Mouse (Mus musculus) lung, embryonic 16.5 days (tissue): ENCODE data around the gene Il20. TPM values are rescaled to one million over a fixed set of nuclear protein-coding genes. Genes with fewer than 3 reads are reported as not detected.

ENCODE experiments used
- ATAC-seq: fragments of 200-750 bp; cut with Nextera tagmentation; 2 replicates; pipeline ENCODE4 v1.8.0; 2017; ENCODE audit warnings: low read depth, mild to moderate bottlenecking, moderate library complexity
- H3K27ac ChIP-seq: fragments of 300-500 bp; sonication (generic); 2 replicates; pipeline ENCODE4 v1.5.1; 2014; ENCODE audit warnings: mild to moderate bottlenecking, control low read depth, low read length
- H3K27me3 ChIP-seq: fragments of 300-500 bp; sonication (generic); 2 replicates; pipeline ENCODE4 v1.6.1; 2014; ENCODE audit warnings: low read depth, low read length, mixed read lengths; ENCODE audit not compliant: control insufficient read depth, insufficient read depth
- H3K36me3 ChIP-seq: fragments of 300-500 bp; sonication (generic); 2 replicates; pipeline ENCODE4 v1.6.1; 2014; ENCODE audit warnings: low read length; ENCODE audit not compliant: control insufficient read depth, insufficient read depth
- H3K4me1 ChIP-seq: fragments of 300-500 bp; sonication (generic); replicated peaks from 2 replicates; pipeline ENCODE4 v1.6.1; 2014; ENCODE audit warnings: low read length, mixed read lengths; ENCODE audit not compliant: control insufficient read depth, insufficient read depth
- H3K4me2 ChIP-seq: fragments of 300-500 bp; sonication (generic); 2 replicates; pipeline ENCODE4 v1.6.1; 2014; ENCODE audit warnings: low read depth, low read length, control low read depth
- H3K4me3 ChIP-seq: fragments of 300-500 bp; sonication (generic); 2 replicates; pipeline ENCODE4 v1.5.1; 2014; ENCODE audit warnings: mild to moderate bottlenecking, low read length, control low read depth
- H3K9ac ChIP-seq: fragments of 300-500 bp; sonication (generic); 2 replicates; pipeline ENCODE4 v1.6.1; 2014; ENCODE audit warnings: low read length, control low read depth
- H3K9me3 ChIP-seq: fragments of 300-500 bp; sonication (generic); 2 replicates; pipeline ENCODE4 v1.6.1; 2016; ENCODE audit warnings: low read length; ENCODE audit not compliant: control insufficient read depth
- WGBS: fragments of 180-500 bp; shearing (Covaris S2); extraction: QIAGEN DNeasy Blood & Tissue Kit; methylation state at CpG from one replicate; pipeline ENCODE4 v1.1.7; 2014; 5-methylcytosine and 5-hydroxymethylcytosine counted together
- polyA plus RNA-seq: library from polyadenylated mRNA; unstranded; fragments of >200 nt; fragmentation: Nextera tagmentation; extraction: Ambion mirVana; gene quantifications from 2 replicates; pipeline ENCODE4 v1.2.1, GENCODE M21; 2015

Il20 gene
- polyA plus RNA-seq: not detected in 2 replicates

- Histone ChIP-seq H3K4me2 (no peak within 1 kb of the TSS), H3K4me3 (no peak within 1 kb of the TSS), H3K4me1 (no peaks in the 10 kb centered on the region), H3K36me3 (no peaks in the 10 kb centered on the region), H3K27me3 (no peaks in the 10 kb centered on the region), H3K27ac (no peak within 1 kb of the TSS), H3K9ac (no peak within 1 kb of the TSS), H3K9me3 (no peaks in the 10 kb centered on the region)
- no peak for ATAC-seq
- WGBS: 83% methylated on average over 12 of the region's 12 CpGs
These were observed at the start of gene Il20 for GRCm38 (mm10) chr1:130911401-130912010. Gene Il20, minus strand, starts transcription at chr1:130911451.

GRCm38 (mm10) chr1:130946920-130947319, 35.7 kb upstream of the Il20 start:
- 0 out of 2 replicates have a peak, but pooled peaks have one; percentile 38 for ATAC-seq
- H3K4me2 ChIP-seq: no peak overlapping the region
- no peak overlapping the region for H3K27ac ChIP-seq
- no peak overlapping the region for H3K9ac ChIP-seq
- H3K9me3 ChIP-seq: no peaks in the 10 kb centered on the region
- no peak overlapping the region for H3K4me3 ChIP-seq
- 18% methylated on average over 6 of the region's 6 CpGs for WGBS
- no peaks in the 10 kb centered on the region for H3K4me1 ChIP-seq
- no peaks in the 10 kb centered on the region for H3K36me3 ChIP-seq
- H3K27me3 ChIP-seq: no peaks in the 10 kb centered on the region

- 12% methylated on average over 3 of the region's 3 CpGs for WGBS
- Histone ChIP-seq H3K9ac (no peak overlapping the region), H3K4me1 (no peaks in the 10 kb centered on the region), H3K4me3 (no peak overlapping the region), H3K27me3 (no peaks in the 10 kb centered on the region), H3K9me3 (no peaks in the 10 kb centered on the region), H3K4me2 (no peak overlapping the region), H3K36me3 (no peaks in the 10 kb centered on the region), H3K27ac (no peak overlapping the region)
- ATAC-seq: no peak
These were observed 30.6 kb upstream of the Il20 start for GRCm38 (mm10) chr1:130941801-130942200.

GRCm38 (mm10) chr1:130940065-130940687, 28.9 kb upstream of the Il20 start, which contains the start of gene Il19:
Gene Il19, minus strand, starts transcription at chr1:130940115.
- Histone ChIP-seq H3K4me3 (no peak within 1 kb of the TSS), H3K27me3 (no peaks in the 10 kb centered on the region), H3K4me2 (no peak within 1 kb of the TSS), H3K27ac (no peak within 1 kb of the TSS), H3K9me3 (no peaks in the 10 kb centered on the region), H3K36me3 (no peaks in the 10 kb centered on the region), H3K4me1 (no peaks in the 10 kb centered on the region), H3K9ac (no peak within 1 kb of the TSS)
- 55% methylated on average over 4 of the region's 4 CpGs for WGBS
- no peak for ATAC-seq

- Histone ChIP-seq H3K27ac (no peak overlapping the region), H3K4me1 (no peaks in the 10 kb centered on the region), H3K9me3 (no peaks in the 10 kb centered on the region), H3K27me3 (no peaks in the 10 kb centered on the region), H3K9ac (no peak overlapping the region), H3K4me2 (no peak overlapping the region), H3K36me3 (no peaks in the 10 kb centered on the region), H3K4me3 (no peak overlapping the region)
- 83% methylated on average over 7 of the region's 7 CpGs for WGBS
- ATAC-seq: no peak
These were observed 26.9 kb upstream of the Il20 start for GRCm38 (mm10) chr1:130938192-130938591.

GRCm38 (mm10) chr1:130937170-130937569, 25.9 kb upstream of the Il20 start:
- Histone ChIP-seq H3K27me3 (no peaks in the 10 kb centered on the region), H3K4me3 (no peak overlapping the region), H3K36me3 (no peaks in the 10 kb centered on the region), H3K27ac (no peak overlapping the region), H3K9ac (no peak overlapping the region), H3K4me1 (no peaks in the 10 kb centered on the region), H3K9me3 (no peaks in the 10 kb centered on the region), H3K4me2 (no peak overlapping the region)
- no peak for ATAC-seq
- 84% methylated on average over 4 of the region's 4 CpGs for WGBS

- H3K27ac ChIP-seq: no peak overlapping the region
- H3K4me2 ChIP-seq: no peak overlapping the region
- WGBS: 39% methylated on average over 6 of the region's 6 CpGs
- H3K36me3 ChIP-seq: no peaks in the 10 kb centered on the region
- H3K9ac ChIP-seq: no peak overlapping the region
- no peak overlapping the region for H3K4me3 ChIP-seq
- H3K9me3 ChIP-seq: no peaks in the 10 kb centered on the region
- ATAC-seq: no peak
- no peaks in the 10 kb centered on the region for H3K27me3 ChIP-seq
- no peaks in the 10 kb centered on the region for H3K4me1 ChIP-seq
These were observed 25.1 kb upstream of the Il20 start for GRCm38 (mm10) chr1:130936351-130936750.

GRCm38 (mm10) chr1:130926484-130926883, 15.2 kb upstream of the Il20 start:
- H3K36me3 ChIP-seq: no peaks in the 10 kb centered on the region
- no peaks in the 10 kb centered on the region for H3K4me1 ChIP-seq
- no peak overlapping the region for H3K4me3 ChIP-seq
- no peak overlapping the region for H3K27ac ChIP-seq
- no peaks in the 10 kb centered on the region for H3K9me3 ChIP-seq
- no peaks in the 10 kb centered on the region for H3K27me3 ChIP-seq
- no peak for ATAC-seq
- H3K9ac ChIP-seq: no peak overlapping the region
- no peak overlapping the region for H3K4me2 ChIP-seq

GRCm38 (mm10) chr1:130918323-130918980, 7.2 kb upstream of the Il20 start:
- Histone ChIP-seq H3K27ac (no peak overlapping the region), H3K4me3 (no peak overlapping the region), H3K27me3 (no peaks in the 10 kb centered on the region), H3K9me3 (no peaks in the 10 kb centered on the region), H3K36me3 (no peaks in the 10 kb centered on the region), H3K9ac (no peak overlapping the region), H3K4me1 (no peaks in the 10 kb centered on the region), H3K4me2 (no peak overlapping the region)
- WGBS: 17% methylated on average over 1 of the region's 1 CpGs
- no peak for ATAC-seq
